In the genomic region with DNA sequence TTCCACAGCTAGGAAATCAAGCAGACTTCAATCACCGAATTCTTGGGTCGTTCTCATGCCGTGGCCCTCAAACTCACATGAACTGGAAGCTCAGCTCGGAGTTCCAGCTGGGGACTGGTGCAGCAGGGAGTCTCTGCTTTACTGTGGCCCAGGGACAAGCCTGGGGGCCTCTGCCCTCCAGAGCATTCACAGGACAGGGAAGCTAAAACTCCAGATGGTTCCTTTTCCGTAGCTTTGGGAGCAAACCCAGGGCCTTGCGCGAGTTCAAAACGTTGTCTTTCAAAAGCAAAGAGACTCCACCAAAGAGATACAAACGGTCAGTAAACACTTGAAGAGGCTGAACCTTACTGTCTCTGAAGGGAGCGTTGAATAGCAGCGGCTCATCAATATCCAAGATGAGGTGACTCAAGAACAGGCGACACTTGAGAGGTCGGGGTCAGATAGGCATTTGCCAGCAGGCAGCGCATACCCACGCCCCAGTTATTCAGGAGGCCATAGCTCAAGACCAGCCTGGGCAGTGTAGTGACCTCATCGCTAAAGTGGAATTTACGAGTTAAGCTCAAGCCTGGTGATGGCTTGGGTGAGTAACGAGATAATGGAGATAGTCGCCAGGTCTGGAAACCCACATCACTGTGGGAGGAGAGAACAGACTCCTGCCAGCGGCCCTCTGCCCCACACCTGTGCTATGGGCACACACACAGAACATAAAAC, we compare ENCODE assay signal across 14 mouse cellular contexts. TPM values are rescaled to one million over a fixed set of nuclear protein-coding genes. Genes with fewer than 3 reads are reported as not detected.
DNase-seq lines count a peak whose midpoint lies in the region; ATAC-seq lines count a peak whose summit lies in the region.
"Had no signal": no experiment of that assay in that cellular context is flagged by ENCODE, and none has a peak within 500 bp of the region (broad histone marks: within the 10 kb centered on the region; RNA-seq: fewer than 3 reads in every experiment).

No protein-coding gene starts in this region.

- no peaks in the 10 kb centered on the region for H3K9me3 ChIP-seq in kidney, embryonic 15.5 days (replicated peaks)
- H3K9me3 ChIP-seq in kidney, embryonic 16.5 days (ENCODE audit: low read length), result no peaks in the 10 kb centered on the region
- H3K9me3 ChIP-seq in liver, embryonic 11.5 days (ENCODE audit: control insufficient read depth, low read length), result no peaks in the 10 kb centered on the region

- intact Hi-C loops in left cerebral cortex, postnatal 10 days (cut with DNase I), result no loop called here

- no peaks in the 10 kb centered on the region for H3K36me3 ChIP-seq in kidney, embryonic 15.5 days
- H3K36me3 ChIP-seq in kidney, embryonic 16.5 days (ENCODE audit: insufficient read depth, low read length), result 0 out of 2 replicates have a peak, but pooled peaks cover 3% of the 10 kb centered on the region
- peaks cover 4% of the 10 kb centered on the region; the same call in 1 of the 2 replicates for H3K36me3 ChIP-seq in liver, embryonic 11.5 days (ENCODE audit: control insufficient read depth, insufficient read depth, low read length)

- peak; percentile 53 for DNase-seq in 3T3-L1 (ENCODE audit: low read depth, low spot score)
- DNase-seq in 416B (ENCODE audit: low read depth), result peak; percentile 63
- no peak for DNase-seq in liver, embryonic 11.5 days (ENCODE audit: low spot score)
- DNase-seq in left cerebral cortex, postnatal 10 days (ENCODE audit: extremely low spot score in 1 of 2, low spot score in 2 of 2), result no peak
- no peak for DNase-seq in frontal cortex, adult 2 months (ENCODE audit: extremely low spot score in 1 of 2, low spot score in 1 of 2)
- DNase-seq: cerebellum, postnatal 25 days; right cerebral cortex, postnatal 4 days had no signal

- no peak overlapping the region for H3K4me2 ChIP-seq in kidney, embryonic 15.5 days
- H3K4me2 ChIP-seq in kidney, embryonic 16.5 days (replicated peaks; ENCODE audit: low read depth, low read length), result no peak overlapping the region
- peak overlapping the region; percentile 59 for H3K4me2 ChIP-seq in liver, embryonic 11.5 days
- H3K4me2 ChIP-seq: midbrain, embryonic 11.5 days had no signal

- no peak overlapping the region for H3K9ac ChIP-seq in kidney, embryonic 15.5 days
- no peak overlapping the region for H3K9ac ChIP-seq in kidney, embryonic 16.5 days (replicated peaks; ENCODE audit: low read length)
- peak overlapping the region; percentile 62; the same call in 1 of the 2 replicates for H3K9ac ChIP-seq in liver, embryonic 11.5 days (ENCODE audit: low read depth, low read length)

- ATAC-seq in kidney, embryonic 15.5 days (replicated peaks; ENCODE audit: low FRiP score), result no peak
- ATAC-seq in kidney, embryonic 16.5 days (ENCODE audit: low FRiP score, low TSS enrichment), result no peak
- ATAC-seq in liver, embryonic 11.5 days (replicated peaks; ENCODE audit: low FRiP score), result no peak; the same call in 1 of the 2 replicates

- no peak overlapping the region for H3K4me3 ChIP-seq in kidney, embryonic 15.5 days (replicated peaks)
- H3K4me3 ChIP-seq in kidney, embryonic 16.5 days (ENCODE audit: low read length), result no peak overlapping the region
- H3K4me3 ChIP-seq in liver, embryonic 11.5 days (ENCODE audit: low read depth, low read length), result no peak overlapping the region

- WGBS in kidney, embryonic 15.5 days, result 81% methylated on average over 20 of the region's 20 CpGs
- 76% methylated on average over 20 of the region's 20 CpGs for WGBS in kidney, embryonic 16.5 days
- 56% methylated on average over 20 of the region's 20 CpGs for WGBS in liver, embryonic 11.5 days

- no peaks in the 10 kb centered on the region for H3K27me3 ChIP-seq in kidney, embryonic 15.5 days
- H3K27me3 ChIP-seq in kidney, embryonic 16.5 days (ENCODE audit: insufficient read depth, low read length), result no peaks in the 10 kb centered on the region
- H3K27me3 ChIP-seq in liver, embryonic 11.5 days (replicated peaks; ENCODE audit: control insufficient read depth, insufficient read depth, low read length), result no peaks in the 10 kb centered on the region

- peak overlapping the region; percentile 9; the same call in 1 of the 2 replicates for H3K27ac ChIP-seq in kidney, embryonic 15.5 days
- no peak overlapping the region for H3K27ac ChIP-seq in kidney, embryonic 16.5 days (ENCODE audit: low read length)
- H3K27ac ChIP-seq in liver, embryonic 11.5 days (ENCODE audit: low read depth, low read length), result peak overlapping the region; percentile 92

- H3K4me1 ChIP-seq in kidney, embryonic 15.5 days, result peaks cover 26% of the 10 kb centered on the region
- peaks cover 34% of the 10 kb centered on the region; the same call in 1 of the 2 replicates for H3K4me1 ChIP-seq in kidney, embryonic 16.5 days (ENCODE audit: insufficient read depth, low read length)
- H3K4me1 ChIP-seq in liver, embryonic 11.5 days (replicated peaks; ENCODE audit: control insufficient read depth, insufficient read depth, low read length), result peaks cover 49% of the 10 kb centered on the region

RNA-seq across cellular contexts. Expression of gene Tmem140, which starts 5.7 kb away (rescaled TPM):
- polyA plus RNA-seq in kidney, embryonic 15.5 days (2015; fragmentation: Nextera tagmentation; extraction: Ambion mirVana), result 1.9 and 2.3 TPM in 2 replicates
- 2.8 and 3.1 TPM in 2 replicates for polyA plus RNA-seq in kidney, embryonic 16.5 days (2015; fragmentation: Nextera tagmentation; extraction: Ambion mirVana)
- polyA plus RNA-seq in liver, embryonic 11.5 days (2014; fragmentation: Nextera tagmentation; extraction: Ambion mirVana), result 2.7 and 3.2 TPM in 2 replicates
- 1 to 10 TPM; 1.2 to 2.1 TPM for total RNA-seq in left cerebral cortex, postnatal 10 days (2021)
- polyA plus RNA-seq in frontal cortex, adult 2 months (2012; rRNA removed), result 1.9 and 2.1 TPM in 2 replicates

RNA-seq across cellular contexts. Expression of gene Cyren, which starts 9.2 kb away (rescaled TPM):
- polyA plus RNA-seq in kidney, embryonic 15.5 days (2015; fragmentation: Nextera tagmentation; extraction: Ambion mirVana), result 11.9 and 15.6 TPM in 2 replicates
- 15.2 and 15.4 TPM in 2 replicates for polyA plus RNA-seq in kidney, embryonic 16.5 days (2015; fragmentation: Nextera tagmentation; extraction: Ambion mirVana)
- polyA plus RNA-seq in liver, embryonic 11.5 days (2014; fragmentation: Nextera tagmentation; extraction: Ambion mirVana), result 20.1 and 20.5 TPM in 2 replicates
- 1 to 10 TPM; 3.6 to 5.0 TPM for total RNA-seq in left cerebral cortex, postnatal 10 days (2021)
- 5.8 and 6.5 TPM in 2 replicates for polyA plus RNA-seq in frontal cortex, adult 2 months (2012; rRNA removed)

RNA-seq across cellular contexts. Expression of gene Wdr91, which starts 42.0 kb away (rescaled TPM):
- 9.9 and 11.8 TPM in 2 replicates for polyA plus RNA-seq in kidney, embryonic 15.5 days (2015; fragmentation: Nextera tagmentation; extraction: Ambion mirVana)
- 11.2 and 11.3 TPM in 2 replicates for polyA plus RNA-seq in kidney, embryonic 16.5 days (2015; fragmentation: Nextera tagmentation; extraction: Ambion mirVana)
- 15.5 and 19.3 TPM in 2 replicates for polyA plus RNA-seq in liver, embryonic 11.5 days (2014; fragmentation: Nextera tagmentation; extraction: Ambion mirVana)
- total RNA-seq in left cerebral cortex, postnatal 10 days (2021), result 10 to 100 TPM; 30.1 to 32.6 TPM
- polyA plus RNA-seq in frontal cortex, adult 2 months (2012; rRNA removed), result 22.8 and 26.7 TPM in 2 replicates

RNA-seq across cellular contexts. Expression of gene Stra8, which starts 51.3 kb away (rescaled TPM):
- polyA plus RNA-seq in kidney, embryonic 15.5 days (2015; fragmentation: Nextera tagmentation; extraction: Ambion mirVana), result not detected in 2 replicates
- not detected in 2 replicates for polyA plus RNA-seq in kidney, embryonic 16.5 days (2015; fragmentation: Nextera tagmentation; extraction: Ambion mirVana)
- polyA plus RNA-seq in liver, embryonic 11.5 days (2014; fragmentation: Nextera tagmentation; extraction: Ambion mirVana), result not detected in 2 replicates
- total RNA-seq in left cerebral cortex, postnatal 10 days (2021), result not detected
- not detected in 2 replicates for polyA plus RNA-seq in frontal cortex, adult 2 months (2012; rRNA removed)
- total RNA-seq: adrenal gland, postnatal 4 days; granulocyte monocyte progenitor cell, adult 5-6 weeks; neutrophil, adult 5-6 weeks had no signal
- polyA plus RNA-seq: kidney, embryonic 14.5 days; midbrain, embryonic 11.5 days had no signal

Comparison
In these comparisons a context has a peak if more than half of its experiments do, and no peak if none do; other contexts are left out.
1. DNase-seq: peak in 3T3-L1 (single experiment) and 416B (single experiment); none in liver, embryonic 11.5 days (single experiment), left cerebral cortex, postnatal 10 days (0 of 2) and frontal cortex, adult 2 months (0 of 2).